Mouse (Mus musculus): ENCODE data around the gene Rtl3. TPM values are rescaled to one million over a fixed set of nuclear protein-coding genes. Genes with fewer than 3 reads are reported as not detected.

The Rtl3 gene
- polyA plus RNA-seq, 1 experiment from 2014 or later: 3.8 TPM

Other genes with a start within 250 kb of the Rtl3 start
- gene Cysltr1, start 237.0 kb downstream of the Rtl3 start, polyA plus RNA-seq (2016; fragmentation: Nextera tagmentation; extraction: Ambion mirVana): 1.7 and 2.1 TPM in 2 replicates
- 13.4 and 15.3 TPM in 2 replicates for gene Lpar4, start 80.0 kb upstream of the Rtl3 start, polyA plus RNA-seq (2016; fragmentation: Nextera tagmentation; extraction: Ambion mirVana)
- not detected in 2 replicates for gene P2ry10, start 247.8 kb upstream of the Rtl3 start, polyA plus RNA-seq (2016; fragmentation: Nextera tagmentation; extraction: Ambion mirVana)